Mouse (Mus musculus): ENCODE data around the gene Zfp334. TPM values are rescaled to one million over a fixed set of nuclear protein-coding genes. Genes with fewer than 3 reads are reported as not detected.

Gene Zfp334
- total and polyA plus RNA-seq, 2 experiments from 2014 or later: 3.9 to 14.8 TPM

- TF ChIP-seq CTCF (IDR thresholded peaks at IDR 0.05; ENCODE audit: low read depth): no peak
- H3K4me2 ChIP-seq (ENCODE audit: low read depth, low read length): no peak overlapping the region
- DNase-seq (ENCODE audit: low spot score) (no peak), ATAC-seq (no peak)
- no peak overlapping the region for H3K4me3 ChIP-seq (ENCODE audit: low read length)
- H3K27ac ChIP-seq: no peak overlapping the region
- H3K27me3 ChIP-seq (ENCODE audit: insufficient read depth, low read length): no peaks in the 10 kb centered on the region
- no peaks in the 10 kb centered on the region for H3K36me3 ChIP-seq (ENCODE audit: insufficient read depth, low read length)
- no peaks in the 10 kb centered on the region for H3K9me3 ChIP-seq (ENCODE audit: low read length)
- 13% methylated on average over 5 of the region's 8 CpGs for WGBS
- no peaks in the 10 kb centered on the region for H3K4me1 ChIP-seq (ENCODE audit: insufficient read depth, low read length)
- no peak overlapping the region for H3K9ac ChIP-seq (replicated peaks; ENCODE audit: low read length)
These were observed 21.0 kb downstream of the Zfp334 start for GRCm38 (mm10) chr2:165367047-165367520.

DNA sequence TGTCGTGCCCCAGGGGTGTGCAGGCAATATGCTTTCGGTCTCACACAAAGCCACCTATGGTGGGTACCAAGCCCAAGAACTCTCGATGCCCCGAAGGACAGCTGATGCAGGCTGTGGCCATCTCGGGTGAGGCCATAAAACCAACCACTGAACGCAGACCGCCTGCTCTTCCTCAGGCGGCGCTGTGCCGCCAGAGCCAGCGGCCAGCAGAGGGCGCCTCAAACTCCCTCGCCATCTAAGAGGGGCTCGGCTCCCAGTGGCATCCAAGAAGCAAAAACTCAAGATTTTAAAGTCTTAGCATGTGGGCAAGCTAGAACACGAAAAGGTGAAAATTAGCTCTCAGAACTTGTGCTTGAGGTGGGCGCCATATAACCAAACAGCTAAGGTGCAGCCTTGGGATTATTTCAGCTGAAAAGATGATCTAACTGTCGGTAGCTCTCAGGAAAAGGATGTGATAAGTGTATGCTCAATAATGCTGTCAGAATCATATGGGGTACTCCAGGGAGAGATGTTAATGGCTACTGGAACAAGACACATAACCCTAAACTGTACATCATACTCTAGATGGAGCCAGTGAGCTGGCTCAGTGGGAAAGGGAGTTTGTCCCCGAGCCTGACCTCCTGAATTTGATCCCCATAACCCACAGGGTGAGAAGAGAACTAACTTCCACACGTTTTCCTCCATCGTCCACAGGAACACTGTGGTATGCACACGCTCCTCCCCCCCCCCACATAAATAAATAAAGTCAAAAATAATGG is 23.5 kb downstream of the Zfp334 start:
- Histone ChIP-seq H3K4me2 (ENCODE audit: low read depth, low read length) (peak overlapping the region; percentile 13; the same call in 1 of the 2 replicates), H3K4me1 (ENCODE audit: insufficient read depth, low read length) (no peaks in the 10 kb centered on the region), H3K9ac (replicated peaks; ENCODE audit: low read length) (no peak overlapping the region)

GRCm38 (mm10) chr2:165363282-165363681 is 24.8 kb downstream of the Zfp334 start:
- TF ChIP-seq CTCF (IDR thresholded peaks at IDR 0.05; ENCODE audit: low read depth): peak; percentile 23; the same call in 1 of the 2 replicates
- Histone ChIP-seq H3K9ac (replicated peaks; ENCODE audit: low read length) (no peak overlapping the region), H3K27ac (no peak overlapping the region), H3K4me3 (ENCODE audit: low read length) (no peak overlapping the region), H3K9me3 (ENCODE audit: low read length) (no peaks in the 10 kb centered on the region), H3K27me3 (ENCODE audit: insufficient read depth, low read length) (no peaks in the 10 kb centered on the region), H3K4me1 (ENCODE audit: insufficient read depth, low read length) (no peaks in the 10 kb centered on the region), H3K4me2 (ENCODE audit: low read depth, low read length) (no peak overlapping the region), H3K36me3 (ENCODE audit: insufficient read depth, low read length) (no peaks in the 10 kb centered on the region)
- DNase-seq (ENCODE audit: low spot score): no peak
- whole genome bisulfite sequencing: 92% methylated on average over 6 of the region's 6 CpGs
- ATAC-seq: no peak

More for the DNA sequence above, 23.5 kb downstream of the Zfp334 start:
- Histone ChIP-seq H3K9me3 (ENCODE audit: low read length) (no peaks in the 10 kb centered on the region), H3K27ac (no peak overlapping the region), H3K4me3 (ENCODE audit: low read length) (no peak overlapping the region), H3K36me3 (ENCODE audit: insufficient read depth, low read length) (no peaks in the 10 kb centered on the region), H3K27me3 (ENCODE audit: insufficient read depth, low read length) (no peaks in the 10 kb centered on the region)
- 11% methylated on average over 21 of the region's 21 CpGs for WGBS
- DNase-seq (ENCODE audit: low spot score): peak; percentile 86
- TF ChIP-seq CTCF (IDR thresholded peaks at IDR 0.05; ENCODE audit: low read depth): peak; percentile 98
- ATAC-seq: peak; percentile 63

GRCm38 (mm10) chr2:165360861-165361260 is 27.2 kb downstream of the Zfp334 start:
- H3K27me3 ChIP-seq (ENCODE audit: insufficient read depth, low read length): no peaks in the 10 kb centered on the region
- no peaks in the 10 kb centered on the region for H3K36me3 ChIP-seq (ENCODE audit: insufficient read depth, low read length)
- H3K27ac ChIP-seq: no peak overlapping the region
- peak; percentile 91 for DNase-seq (ENCODE audit: low spot score)
- TF ChIP-seq CTCF (IDR thresholded peaks at IDR 0.05; ENCODE audit: low read depth): peak; percentile 95
- no peaks in the 10 kb centered on the region for H3K9me3 ChIP-seq (ENCODE audit: low read length)
- no peak overlapping the region for H3K9ac ChIP-seq (replicated peaks; ENCODE audit: low read length)
- H3K4me2 ChIP-seq (ENCODE audit: low read depth, low read length): no peak overlapping the region
- ATAC-seq: peak; percentile 63
- WGBS: 0% methylated on average over 1 of the region's 1 CpGs
- H3K4me1 ChIP-seq (ENCODE audit: insufficient read depth, low read length): no peaks in the 10 kb centered on the region
- no peak overlapping the region for H3K4me3 ChIP-seq (ENCODE audit: low read length)

DNA sequence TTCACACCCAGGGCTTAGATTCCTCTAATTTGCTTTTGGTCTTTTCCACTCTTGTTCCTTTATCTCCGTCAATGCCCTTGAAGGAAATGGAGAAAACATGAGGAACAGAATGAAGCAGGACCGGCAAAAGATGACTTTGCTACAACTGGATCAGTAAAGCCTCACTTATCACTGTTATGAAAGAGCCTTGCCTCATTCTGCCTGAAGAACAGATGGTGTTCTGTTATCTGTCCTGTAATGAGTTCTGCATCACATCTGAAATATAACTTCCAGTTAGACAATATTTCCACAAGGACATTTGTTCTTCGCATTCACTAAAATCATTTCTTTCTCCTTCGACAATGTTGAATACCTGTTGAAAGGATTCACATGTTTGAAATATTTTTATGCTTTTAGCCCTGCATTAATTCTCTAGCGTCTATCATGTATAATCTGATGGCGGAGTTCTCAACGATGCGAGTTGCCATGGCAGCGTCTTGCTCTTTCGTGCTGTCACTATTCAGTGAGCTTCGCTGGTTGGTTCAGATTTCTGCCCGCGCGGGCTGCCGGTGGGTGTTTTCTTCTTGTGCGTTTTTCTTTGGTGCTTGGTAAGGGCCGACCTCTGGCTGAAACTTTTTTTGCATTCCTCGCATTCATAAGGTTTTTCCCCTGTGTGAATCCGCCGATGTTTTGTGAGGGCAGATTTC is 36.1 kb downstream of the Zfp334 start:
- DNase-seq (ENCODE audit: low spot score): no peak
- TF ChIP-seq CTCF (IDR thresholded peaks at IDR 0.05; ENCODE audit: low read depth): no peak
- 90% methylated on average over 20 of the region's 20 CpGs for WGBS

DNA sequence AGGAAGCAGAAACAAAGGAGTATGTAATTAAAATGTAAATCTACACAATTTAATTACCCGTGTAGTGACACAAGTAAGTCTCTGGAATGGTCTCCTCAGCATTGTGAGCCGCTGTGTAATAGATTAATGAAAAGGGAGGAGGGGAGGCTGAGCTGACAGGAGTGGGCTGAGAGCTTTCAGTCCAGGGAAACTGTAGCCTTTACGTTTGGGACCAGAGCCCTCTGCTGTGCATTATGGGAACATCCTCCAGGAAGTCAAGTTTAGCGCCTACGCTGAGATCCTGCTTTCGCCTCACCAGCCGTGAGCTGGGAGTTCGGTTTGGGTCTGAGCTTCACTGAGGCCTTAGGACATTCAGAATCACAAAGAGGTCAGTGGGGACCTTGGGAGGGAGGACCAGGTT is 38.6 kb downstream of the Zfp334 start:
- peak; percentile 86 for DNase-seq (ENCODE audit: low spot score)
- H3K36me3 ChIP-seq (ENCODE audit: insufficient read depth, low read length): no peaks in the 10 kb centered on the region
- H3K27me3 ChIP-seq (ENCODE audit: insufficient read depth, low read length): no peaks in the 10 kb centered on the region
- H3K27ac ChIP-seq: no peak overlapping the region
- H3K4me1 ChIP-seq (ENCODE audit: insufficient read depth, low read length): no peaks in the 10 kb centered on the region
- no peak overlapping the region for H3K4me2 ChIP-seq (ENCODE audit: low read depth, low read length)
- H3K9ac ChIP-seq (replicated peaks; ENCODE audit: low read length): no peak overlapping the region
- peak; percentile 87 for ATAC-seq
- WGBS: 15% methylated on average over 8 of the region's 8 CpGs
- peaks cover 9% of the 10 kb centered on the region; the same call in 1 of the 2 replicates for H3K9me3 ChIP-seq (ENCODE audit: low read length)
- peak; percentile 83 for TF ChIP-seq CTCF (IDR thresholded peaks at IDR 0.05; ENCODE audit: low read depth)
- no peak overlapping the region for H3K4me3 ChIP-seq (ENCODE audit: low read length)

More for the DNA sequence above, 36.1 kb downstream of the Zfp334 start:
- no peaks in the 10 kb centered on the region for H3K36me3 ChIP-seq (ENCODE audit: insufficient read depth, low read length)
- no peak overlapping the region for H3K4me3 ChIP-seq (ENCODE audit: low read length)
- no peaks in the 10 kb centered on the region for H3K27me3 ChIP-seq (ENCODE audit: insufficient read depth, low read length)
- H3K4me1 ChIP-seq (ENCODE audit: insufficient read depth, low read length): no peaks in the 10 kb centered on the region
- H3K27ac ChIP-seq: no peak overlapping the region
- H3K4me2 ChIP-seq (ENCODE audit: low read depth, low read length): no peak overlapping the region
- no peak for ATAC-seq
- H3K9ac ChIP-seq (replicated peaks; ENCODE audit: low read length): no peak overlapping the region
- peaks cover 9% of the 10 kb centered on the region; the same call in 1 of the 2 replicates for H3K9me3 ChIP-seq (ENCODE audit: low read length)

All from hindbrain, postnatal 0 days (tissue).